Mouse (Mus musculus) hindbrain, embryonic 11.5 days (tissue): ENCODE measurements around the gene Rad54l2. TPM values are rescaled to one million over a fixed set of nuclear protein-coding genes. Genes with fewer than 3 reads are reported as not detected.

Experiments
- ATAC-seq: fragments of 200-750 bp; cut with Nextera tagmentation; 2 replicates; pipeline ENCODE4 v1.8.0; 2017; ENCODE audit warnings: mild to moderate bottlenecking, moderate TSS enrichment, moderate library complexity; ENCODE audit not compliant: low FRiP score
- DNase-seq: peaks from one replicate; pipeline ENCODE4 v3.0.0-alpha.2; 2015; ENCODE audit warnings: low spot score
- H3K27ac ChIP-seq: fragments of 300-500 bp; sonication (generic); 2 replicates; pipeline ENCODE4 v1.5.1; 2014; ENCODE audit warnings: mild to moderate bottlenecking, low read depth, low read length
- H3K27me3 ChIP-seq: fragments of 300-500 bp; sonication (generic); 2 replicates; pipeline ENCODE4 v1.6.1; 2014; ENCODE audit warnings: mild to moderate bottlenecking, low read length, moderate library complexity, mixed read lengths; ENCODE audit not compliant: control insufficient read depth, insufficient read depth
- H3K36me3 ChIP-seq: fragments of 300-500 bp; sonication (generic); 2 replicates; pipeline ENCODE4 v1.6.1; 2014; ENCODE audit warnings: mild to moderate bottlenecking, low read length, moderate library complexity, mixed read lengths; ENCODE audit not compliant: control insufficient read depth, insufficient read depth
- H3K4me1 ChIP-seq: fragments of 300-500 bp; sonication (generic); replicated peaks from 2 replicates; pipeline ENCODE4 v1.6.1; 2014; ENCODE audit warnings: low read length, mixed read lengths; ENCODE audit not compliant: control insufficient read depth, insufficient read depth
- H3K4me2 ChIP-seq: fragments of 300-500 bp; sonication (generic); replicated peaks from 2 replicates; pipeline ENCODE4 v1.6.1; 2014; ENCODE audit warnings: mild to moderate bottlenecking, low read depth, low read length
- H3K4me3 ChIP-seq: fragments of 300-500 bp; sonication (generic); 2 replicates; pipeline ENCODE4 v1.5.1; 2014; ENCODE audit warnings: low read depth, low read length
- H3K9ac ChIP-seq: fragments of 300-500 bp; sonication (generic); 2 replicates; pipeline ENCODE4 v1.6.1; 2014; ENCODE audit warnings: low read depth, low read length
- H3K9me3 ChIP-seq: fragments of 300-500 bp; sonication (generic); 2 replicates; pipeline ENCODE4 v1.6.1; 2016; ENCODE audit warnings: low read length; ENCODE audit not compliant: control insufficient read depth
- WGBS: fragments of 180-500 bp; shearing (Covaris S2); extraction: QIAGEN DNeasy Blood & Tissue Kit; methylation state at CpG from one replicate; pipeline ENCODE4 v1.1.7; 2014; 5-methylcytosine and 5-hydroxymethylcytosine counted together
- polyA plus RNA-seq: library from polyadenylated mRNA; unstranded; fragments of >200 nt; fragmentation: Nextera tagmentation; extraction: Ambion mirVana; gene quantifications from 2 replicates; pipeline ENCODE4 v1.2.1, GENCODE M21; 2014

Gene Rad54l2
- polyA plus RNA-seq, 1 experiment from 2014 or later, result 8.8 TPM

DNA sequence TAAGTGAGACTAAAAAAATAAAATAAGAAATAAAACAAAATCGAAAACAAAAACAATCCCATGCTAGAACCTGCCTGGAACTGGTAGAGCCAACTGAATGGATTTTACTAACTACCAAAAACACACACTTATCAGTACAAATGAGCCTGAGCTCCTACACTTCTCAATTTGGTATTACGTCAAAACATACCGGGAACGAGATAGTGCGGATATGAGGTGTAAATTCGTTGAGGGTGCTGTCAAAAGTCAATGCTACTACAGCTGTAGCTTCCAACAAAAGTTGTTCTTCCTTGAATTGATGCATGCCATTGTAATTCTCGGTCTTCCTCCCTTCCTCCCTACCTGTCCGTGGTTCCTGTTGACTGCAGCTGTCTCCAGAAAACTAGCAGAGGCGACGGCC, 369 bp upstream of the Rad54l2 start:
- H3K36me3 ChIP-seq, result no peaks in the 10 kb centered on the region
- peak overlapping the region; percentile 98 for H3K4me3 ChIP-seq
- H3K9me3 ChIP-seq, result no peaks in the 10 kb centered on the region
- DNase-seq (peak; percentile 37), ATAC-seq (peak; percentile 10; the same call in 1 of the 2 replicates)
- WGBS, result 19% methylated on average over 10 of the region's 10 CpGs
- H3K9ac ChIP-seq, result peak overlapping the region; percentile 54
- H3K27ac ChIP-seq, result no peak overlapping the region
- H3K4me1 ChIP-seq, result no peaks in the 10 kb centered on the region
- H3K27me3 ChIP-seq, result no peaks in the 10 kb centered on the region
- H3K4me2 ChIP-seq, result peak overlapping the region; percentile 44

DNA sequence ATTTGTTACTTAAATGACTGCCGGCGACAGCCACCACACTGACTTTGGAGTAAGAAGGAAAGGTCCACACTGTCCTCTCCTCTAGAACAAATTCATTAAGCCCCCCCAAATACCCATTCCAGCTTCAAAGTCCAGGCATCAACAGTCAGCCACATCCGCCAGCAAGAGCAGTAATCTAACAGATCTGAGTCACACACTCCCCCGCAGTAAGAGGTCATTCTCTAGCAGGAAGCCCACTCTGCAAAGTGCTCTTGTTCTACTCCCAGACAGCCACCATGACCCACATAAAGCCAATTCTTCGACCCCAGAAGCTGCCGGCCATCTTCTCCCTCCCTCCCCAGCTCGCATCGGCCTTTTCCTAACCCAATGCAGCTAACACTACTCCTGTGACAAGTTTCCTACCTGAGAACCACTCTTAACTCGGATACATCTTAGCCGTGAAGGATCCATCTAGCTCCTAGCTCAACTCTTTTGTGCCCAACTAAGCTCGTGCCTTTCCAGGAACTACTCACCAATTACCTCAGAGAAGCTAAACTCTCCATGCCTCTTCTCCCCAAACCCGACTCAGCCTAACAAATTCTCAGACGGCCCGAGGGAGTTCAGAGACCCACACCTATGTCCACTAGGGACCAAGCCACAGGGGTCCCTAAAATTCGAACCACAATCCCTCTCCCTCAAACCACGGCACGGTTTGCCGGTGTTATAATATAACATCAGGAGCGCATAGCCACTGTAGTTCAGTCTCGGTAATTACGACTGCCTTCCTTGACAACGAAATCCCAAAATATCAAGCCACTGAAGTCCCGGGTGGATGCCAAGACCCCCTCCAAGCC, 799 bp downstream of the Rad54l2 start:
- ATAC-seq (peak; percentile 39; the same call in 1 of the 2 replicates), DNase-seq (no peak)
- Histone ChIP-seq H3K9ac (peak overlapping the region; percentile 99), H3K27me3 (no peaks in the 10 kb centered on the region), H3K4me1 (no peaks in the 10 kb centered on the region), H3K27ac (peak overlapping the region; percentile 79), H3K36me3 (no peaks in the 10 kb centered on the region), H3K4me3 (peak overlapping the region; percentile 98), H3K9me3 (no peaks in the 10 kb centered on the region), H3K4me2 (peak overlapping the region; percentile 89)
- WGBS, result 8% methylated on average over 23 of the region's 23 CpGs

DNA sequence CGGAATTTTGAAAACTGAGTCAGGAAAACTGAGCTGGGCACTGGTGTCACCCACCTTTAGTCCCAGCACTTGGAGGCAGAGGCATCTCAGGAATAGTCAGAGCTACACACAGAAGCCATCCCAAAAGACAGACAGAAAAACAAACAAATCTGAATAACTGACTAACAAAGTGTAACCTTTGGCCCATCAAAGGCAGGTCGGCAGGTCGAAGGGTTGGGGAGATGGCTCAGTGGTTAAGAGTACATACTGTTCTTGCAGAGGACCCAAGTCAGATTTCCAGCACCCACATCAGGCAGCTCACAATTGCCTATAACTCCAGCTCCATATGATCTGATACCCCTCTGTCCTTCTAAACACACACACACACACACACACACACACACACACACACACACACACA, 3.8 kb downstream of the Rad54l2 start:
- Histone ChIP-seq H3K4me2 (no peak overlapping the region), H3K36me3 (no peaks in the 10 kb centered on the region), H3K4me1 (no peaks in the 10 kb centered on the region), H3K9me3 (no peaks in the 10 kb centered on the region), H3K4me3 (no peak overlapping the region), H3K9ac (no peak overlapping the region), H3K27ac (no peak overlapping the region), H3K27me3 (no peaks in the 10 kb centered on the region)
- DNase-seq (no peak), ATAC-seq (no peak)
- 84% methylated on average over 3 of the region's 3 CpGs for WGBS

DNA sequence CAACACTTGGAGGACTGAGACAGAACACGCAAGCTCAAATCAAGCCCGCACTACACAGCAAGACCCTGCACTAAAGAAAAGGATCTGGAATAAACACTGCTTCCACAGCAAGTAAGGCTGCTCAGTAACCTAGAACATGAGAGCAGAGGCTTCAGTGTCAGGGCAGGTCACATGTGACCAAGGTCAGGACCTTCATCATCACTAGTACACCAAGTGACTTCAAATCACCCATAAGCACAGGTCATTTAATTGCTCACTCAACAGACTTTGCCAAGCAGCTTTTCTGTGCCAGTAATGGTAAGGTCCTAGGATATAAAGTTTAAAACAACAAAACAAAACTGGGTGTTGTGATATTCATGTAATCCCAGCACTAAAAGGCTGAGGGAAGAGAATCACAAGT, 5.4 kb downstream of the Rad54l2 start:
- no peak for ATAC-seq
- 90% methylated on average over 2 of the region's 2 CpGs for WGBS
- H3K4me3 ChIP-seq, result no peak overlapping the region
- no peaks in the 10 kb centered on the region for H3K36me3 ChIP-seq
- no peaks in the 10 kb centered on the region for H3K9me3 ChIP-seq
- H3K4me1 ChIP-seq, result no peaks in the 10 kb centered on the region
- no peak overlapping the region for H3K9ac ChIP-seq
- no peak overlapping the region for H3K4me2 ChIP-seq
- DNase-seq, result no peak
- H3K27me3 ChIP-seq, result no peaks in the 10 kb centered on the region
- H3K27ac ChIP-seq, result no peak overlapping the region

GRCm38 (mm10) chr9:106780086-106780485, 8.9 kb downstream of the Rad54l2 start:
- Histone ChIP-seq H3K4me1 (no peaks in the 10 kb centered on the region), H3K9me3 (no peaks in the 10 kb centered on the region), H3K27me3 (no peaks in the 10 kb centered on the region), H3K36me3 (no peaks in the 10 kb centered on the region), H3K4me3 (no peak overlapping the region), H3K4me2 (no peak overlapping the region), H3K27ac (no peak overlapping the region), H3K9ac (no peak overlapping the region)
- ATAC-seq (no peak), DNase-seq (no peak)
- WGBS, result 91% methylated on average over 3 of the region's 3 CpGs

- Histone ChIP-seq H3K9me3 (no peaks in the 10 kb centered on the region), H3K9ac (no peak overlapping the region), H3K36me3 (no peaks in the 10 kb centered on the region), H3K4me2 (no peak overlapping the region), H3K27ac (no peak overlapping the region), H3K27me3 (no peaks in the 10 kb centered on the region), H3K4me3 (no peak overlapping the region), H3K4me1 (no peaks in the 10 kb centered on the region)
- ATAC-seq, result no peak
- 87% methylated on average over 4 of the region's 4 CpGs for WGBS
- DNase-seq, result no peak
Observed at GRCm38 (mm10) chr9:106778319-106778718, 10.7 kb downstream of the Rad54l2 start.

DNA sequence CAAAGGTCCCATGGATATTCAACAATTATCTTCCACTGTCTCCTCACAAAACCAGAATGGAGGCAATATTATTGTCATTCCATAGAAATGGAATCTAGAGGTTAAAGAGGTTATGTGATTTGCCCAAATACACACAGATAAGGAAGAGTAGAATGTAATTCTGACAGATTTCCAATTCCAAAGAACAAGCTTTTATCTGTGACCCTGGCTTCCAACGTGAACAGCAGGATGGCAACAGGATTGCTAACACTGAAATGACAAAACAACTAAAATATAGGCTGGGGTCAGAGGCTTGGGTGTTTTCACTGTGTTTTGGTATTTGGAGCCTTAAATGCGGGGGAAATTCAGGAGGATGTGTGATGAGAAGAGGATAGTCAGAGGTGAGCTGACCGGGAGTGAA, 11.6 kb downstream of the Rad54l2 start:
- H3K36me3 ChIP-seq, result no peaks in the 10 kb centered on the region
- no peak overlapping the region for H3K9ac ChIP-seq
- DNase-seq (no peak), ATAC-seq (no peak)
- no peak overlapping the region for H3K4me3 ChIP-seq
- H3K4me2 ChIP-seq, result no peak overlapping the region
- H3K4me1 ChIP-seq, result no peaks in the 10 kb centered on the region
- no peaks in the 10 kb centered on the region for H3K27me3 ChIP-seq
- H3K27ac ChIP-seq, result no peak overlapping the region
- 93% methylated on average over 3 of the region's 3 CpGs for WGBS
- no peaks in the 10 kb centered on the region for H3K9me3 ChIP-seq

DNA sequence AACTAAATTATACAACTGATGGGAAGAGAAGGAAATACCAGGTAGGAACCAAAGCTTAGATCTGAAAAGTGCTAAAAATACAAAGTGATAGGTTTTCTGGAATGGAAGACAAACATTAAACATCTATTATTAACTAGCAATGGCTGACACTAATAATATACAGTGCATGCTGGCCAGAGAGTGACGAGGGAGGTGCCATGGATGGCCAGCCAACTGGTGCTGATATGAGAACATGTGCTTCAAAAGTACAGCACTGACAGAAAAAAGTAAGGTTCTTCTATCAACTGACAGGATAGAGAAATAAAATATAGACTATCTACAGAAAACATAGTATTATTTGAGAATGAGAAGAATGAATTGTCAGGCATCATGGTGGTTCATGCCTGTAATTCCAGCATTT, 12.9 kb downstream of the Rad54l2 start:
- H3K4me1 ChIP-seq, result no peaks in the 10 kb centered on the region
- 81% methylated on average over 1 of the region's 1 CpGs for WGBS
- no peak overlapping the region for H3K27ac ChIP-seq
- H3K27me3 ChIP-seq, result no peaks in the 10 kb centered on the region
- no peaks in the 10 kb centered on the region for H3K9me3 ChIP-seq
- ATAC-seq, result no peak
- H3K36me3 ChIP-seq, result no peaks in the 10 kb centered on the region
- H3K4me3 ChIP-seq, result no peak overlapping the region
- no peak overlapping the region for H3K9ac ChIP-seq
- no peak for DNase-seq
- H3K4me2 ChIP-seq, result no peak overlapping the region

GRCm38 (mm10) chr9:106771770-106772169, 17.2 kb downstream of the Rad54l2 start:
- H3K9ac ChIP-seq, result no peak overlapping the region
- ATAC-seq, result no peak
- no peaks in the 10 kb centered on the region for H3K36me3 ChIP-seq
- H3K27me3 ChIP-seq, result no peaks in the 10 kb centered on the region
- H3K4me1 ChIP-seq, result no peaks in the 10 kb centered on the region
- no peak overlapping the region for H3K4me2 ChIP-seq
- 92% methylated on average over 2 of the region's 2 CpGs for WGBS
- no peaks in the 10 kb centered on the region for H3K9me3 ChIP-seq
- H3K4me3 ChIP-seq, result no peak overlapping the region
- no peak overlapping the region for H3K27ac ChIP-seq
- DNase-seq, result no peak
